Mouse (Mus musculus) bone marrow macrophage, adult 2 months (primary cell): ENCODE results near the gene Fblim1. TPM values are rescaled to one million over a fixed set of nuclear protein-coding genes. Genes with fewer than 3 reads are reported as not detected.

Source experiments
- H3K27ac ChIP-seq: 2 replicates; pipeline ENCODE4 v1.5.1; 2012; ENCODE audit warnings: low read depth, low read length; ENCODE audit not compliant: insufficient read depth
- H3K4me1 ChIP-seq: 2 replicates; pipeline ENCODE4 v1.6.1; 2012; ENCODE audit warnings: low read length; ENCODE audit not compliant: control insufficient read depth, insufficient read depth
- H3K4me3 ChIP-seq: 2 replicates; pipeline ENCODE4 v1.5.1; 2012; ENCODE audit warnings: mild to moderate bottlenecking, low read length, moderate library complexity; ENCODE audit not compliant: insufficient read depth
- CTCF ChIP-seq: IDR thresholded peaks from 2 replicates; pipeline ENCODE4 v1.5.1; 2012; ENCODE audit warnings: low read depth, mild to moderate bottlenecking, low read length, moderate library complexity
- POLR2A ChIP-seq: IDR thresholded peaks from 2 replicates; pipeline ENCODE4 v1.6.1; 2012; ENCODE audit warnings: mild to moderate bottlenecking, low read depth, low read length, borderline replicate concordance
- polyA plus RNA-seq: library from polyadenylated mRNA; stranded (reverse); fragments of >200 nt; gene quantifications from 2 replicates; pipeline ENCODE4 v1.2.4, GENCODE M21; 2012; ENCODE audit not compliant: missing spikeins, insufficient read depth, insufficient read length

The Fblim1 gene
- polyA plus RNA-seq, 1 experiment: 65.0 TPM

DNA sequence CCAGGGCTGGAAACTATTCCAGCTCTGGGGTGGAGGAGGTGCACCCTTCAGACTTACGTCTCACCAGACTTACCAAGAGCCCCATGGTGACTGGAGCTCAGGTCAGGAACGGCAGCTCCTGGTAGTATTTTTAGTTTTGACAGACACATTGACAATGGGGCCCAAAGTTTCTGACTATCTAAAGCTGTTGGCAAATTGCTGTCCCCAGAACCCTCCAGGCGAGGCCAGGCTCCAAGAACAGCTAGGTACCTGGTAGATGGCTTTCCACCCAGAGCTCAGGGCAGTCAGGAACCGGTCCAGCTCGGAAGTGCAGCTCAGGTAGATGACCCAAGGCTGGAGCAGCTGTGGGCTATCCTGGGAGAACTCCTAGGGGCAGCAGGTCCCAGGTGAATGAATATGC, 21.6 kb upstream of the Fblim1 start:
- no peak overlapping the region for H3K4me3 ChIP-seq
- no peak overlapping the region for H3K27ac ChIP-seq
- TF ChIP-seq CTCF (no peak), POLR2A (no peak)
- peaks cover 20% of the 10 kb centered on the region for H3K4me1 ChIP-seq

DNA sequence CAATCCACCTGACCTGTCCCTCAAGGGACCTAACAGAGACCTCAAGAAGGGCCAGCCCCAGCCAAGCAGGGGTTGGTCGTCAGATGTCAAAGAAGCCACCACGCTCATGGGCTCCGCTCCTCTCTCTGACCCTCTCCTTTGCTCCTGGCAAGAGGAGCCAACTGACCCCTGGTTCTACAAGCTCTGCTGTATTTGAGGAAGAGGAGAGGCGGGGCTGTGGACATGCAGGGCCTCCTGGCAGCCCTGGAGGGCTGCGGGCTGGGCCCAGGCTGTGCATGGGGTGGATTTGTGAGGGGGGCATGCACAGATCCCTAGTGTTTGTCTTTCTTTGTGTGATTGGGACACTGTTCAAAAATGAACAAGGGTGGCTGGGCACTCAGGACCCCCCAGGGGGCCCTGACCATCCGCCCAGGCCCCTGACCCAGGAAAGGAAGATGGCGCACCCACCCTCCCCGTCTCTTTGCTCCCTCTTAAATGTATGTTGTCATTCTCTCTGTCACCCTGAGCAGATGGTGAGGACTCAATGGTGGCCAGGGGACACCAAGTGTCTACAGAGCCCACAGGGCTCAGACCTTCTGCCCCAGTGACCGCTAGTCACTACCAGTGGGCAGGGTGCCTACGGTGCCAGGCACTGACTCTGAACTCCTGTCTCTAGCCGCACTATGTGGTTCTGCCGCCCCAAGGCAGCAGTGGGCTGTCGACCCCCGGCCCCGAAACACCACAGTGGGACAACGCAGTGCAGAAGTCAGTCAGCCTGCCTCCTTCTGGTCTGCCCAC, 20.1 kb upstream of the Fblim1 start:
- TF ChIP-seq CTCF: no peak
- no peak for TF ChIP-seq POLR2A
- Histone ChIP-seq H3K4me3 (no peak overlapping the region), H3K27ac (no peak overlapping the region), H3K4me1 (peaks cover 24% of the 10 kb centered on the region)

DNA sequence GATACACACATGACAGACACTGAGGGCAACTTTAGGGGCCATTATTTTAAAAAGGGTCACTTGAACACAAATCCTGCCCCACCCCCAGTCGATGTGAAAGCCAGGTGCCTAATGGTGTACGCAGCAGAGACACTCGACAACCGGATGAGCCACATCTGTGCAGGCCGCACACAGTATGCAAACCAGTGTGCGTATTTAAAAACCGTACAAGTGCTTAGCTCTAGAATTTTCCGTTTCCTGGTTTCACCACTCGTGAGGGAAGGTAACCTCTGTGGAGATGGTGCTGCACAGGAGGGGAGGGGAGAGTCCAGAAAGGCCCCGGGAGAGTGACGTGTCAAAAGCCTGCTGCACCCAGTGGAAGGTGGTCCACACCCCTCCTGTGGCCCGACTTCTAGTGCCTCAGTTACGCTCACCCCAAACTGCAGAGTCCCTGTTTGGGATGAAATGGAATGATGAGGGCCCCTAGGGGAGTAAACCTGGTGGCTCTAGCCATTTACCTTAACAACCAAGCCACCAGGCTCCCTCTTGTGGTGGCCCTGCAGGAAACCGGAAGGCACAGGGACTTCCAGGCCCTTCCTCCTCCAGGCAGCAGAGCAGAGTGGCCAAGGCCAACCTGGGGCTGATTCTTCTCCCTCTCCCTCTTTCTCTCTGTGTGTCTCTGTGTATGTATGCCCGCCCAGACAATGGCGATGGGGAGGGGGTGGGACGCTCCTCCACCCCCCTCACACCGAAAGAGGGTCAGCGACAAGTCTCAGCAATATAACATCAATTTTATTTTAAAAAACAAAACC, 19.3 kb upstream of the Fblim1 start:
- Histone ChIP-seq H3K4me1 (peaks cover 24% of the 10 kb centered on the region), H3K27ac (no peak overlapping the region), H3K4me3 (no peak overlapping the region)
- TF ChIP-seq POLR2A (no peak), CTCF (peak; percentile 48)

DNA sequence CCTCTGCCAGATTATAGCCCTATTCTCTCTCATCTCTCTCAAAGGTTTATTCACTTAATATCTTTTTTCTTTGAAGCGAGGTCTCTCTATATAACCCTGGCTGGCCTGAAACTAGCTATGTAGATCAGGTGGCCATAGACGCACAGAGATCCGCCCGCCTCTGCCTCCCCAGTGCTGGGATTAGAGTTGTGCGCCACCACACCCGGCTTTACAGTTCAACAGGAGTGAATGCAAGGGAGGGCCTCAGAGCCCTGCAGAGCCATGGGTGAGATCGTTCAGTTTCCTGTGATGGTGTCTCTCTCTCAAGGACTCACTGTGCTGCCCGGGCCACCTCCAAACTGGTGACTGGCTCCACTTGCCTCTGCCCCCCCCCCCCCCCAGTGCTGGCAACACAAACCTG, 18.2 kb upstream of the Fblim1 start:
- no peak overlapping the region for H3K27ac ChIP-seq
- H3K4me3 ChIP-seq: no peak overlapping the region
- no peak for TF ChIP-seq CTCF
- no peak for TF ChIP-seq POLR2A
- H3K4me1 ChIP-seq: peaks cover 29% of the 10 kb centered on the region

DNA sequence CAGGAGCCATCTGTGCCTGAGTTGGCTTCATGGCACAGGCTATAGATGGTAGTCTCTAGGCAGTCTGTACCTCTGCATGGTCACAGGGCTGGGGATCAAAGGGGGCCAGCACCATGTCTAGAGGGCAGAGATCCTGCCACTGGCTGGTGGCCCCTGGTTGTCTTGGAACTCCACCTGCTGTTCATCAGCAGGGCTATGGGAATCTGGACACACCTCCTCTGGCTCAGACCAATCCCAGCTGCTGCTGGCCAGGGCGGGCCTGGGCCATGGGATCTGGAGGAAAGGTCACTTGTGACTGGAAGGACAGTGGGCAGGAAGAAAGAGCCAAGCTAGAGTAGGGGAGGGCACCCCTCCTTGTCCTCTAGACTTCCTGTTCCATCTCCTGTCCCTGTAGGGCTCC, 17.8 kb upstream of the Fblim1 start, which contains the start of gene Slc25a34:
TSS of gene Slc25a34 (minus strand) at position 156 of the 400 bp plus-strand sequence.
- Histone ChIP-seq H3K27ac (no peak within 1 kb of the TSS), H3K4me3 (no peak within 1 kb of the TSS), H3K4me1 (peaks cover 33% of the 10 kb centered on the region)
- no peak for TF ChIP-seq POLR2A
- TF ChIP-seq CTCF: no peak

DNA sequence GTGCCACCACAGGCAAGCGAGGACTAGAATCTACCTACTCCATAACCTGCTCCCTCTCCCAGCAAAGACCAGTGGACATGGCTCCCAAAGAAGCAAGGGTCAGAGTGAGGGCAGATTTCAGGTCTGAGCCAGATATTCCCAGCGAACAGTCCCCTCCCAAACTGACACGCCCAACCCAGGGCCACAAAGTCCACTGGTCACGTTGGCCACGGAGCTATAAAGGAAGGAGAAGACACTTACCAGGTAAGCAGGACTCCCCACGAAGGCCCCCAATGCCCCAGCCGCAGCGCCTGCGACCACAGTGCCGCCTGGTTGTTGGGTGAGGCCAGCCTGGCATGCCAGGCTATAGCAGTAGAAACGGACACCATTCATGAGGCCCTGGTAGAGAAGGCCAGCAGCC, 17.1 kb upstream of the Fblim1 start:
- Histone ChIP-seq H3K4me1 (peaks cover 36% of the 10 kb centered on the region), H3K27ac (no peak overlapping the region), H3K4me3 (no peak overlapping the region)
- TF ChIP-seq CTCF (no peak), POLR2A (no peak)

DNA sequence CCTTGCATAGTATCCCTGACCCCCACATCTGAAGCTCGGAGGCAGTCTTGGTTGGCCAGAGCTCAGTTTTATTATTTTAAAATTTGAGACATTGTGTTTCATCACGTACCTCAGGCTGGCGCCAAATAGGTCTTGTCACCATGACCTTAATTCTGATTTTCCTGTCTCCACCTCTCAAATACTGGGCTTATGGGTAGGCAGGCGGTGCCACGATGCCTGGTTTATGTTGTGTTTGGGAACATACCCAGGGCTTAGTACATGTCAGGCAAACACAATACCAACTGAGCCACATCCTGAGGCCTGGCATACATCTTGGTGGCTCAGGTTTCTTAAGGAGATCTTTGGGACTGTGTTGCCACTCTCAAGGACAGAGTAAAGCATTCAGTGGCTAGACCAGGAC, 16.7 kb upstream of the Fblim1 start:
- H3K4me1 ChIP-seq: peaks cover 36% of the 10 kb centered on the region
- TF ChIP-seq CTCF (no peak), POLR2A (no peak)
- H3K4me3 ChIP-seq: no peak overlapping the region
- no peak overlapping the region for H3K27ac ChIP-seq

DNA sequence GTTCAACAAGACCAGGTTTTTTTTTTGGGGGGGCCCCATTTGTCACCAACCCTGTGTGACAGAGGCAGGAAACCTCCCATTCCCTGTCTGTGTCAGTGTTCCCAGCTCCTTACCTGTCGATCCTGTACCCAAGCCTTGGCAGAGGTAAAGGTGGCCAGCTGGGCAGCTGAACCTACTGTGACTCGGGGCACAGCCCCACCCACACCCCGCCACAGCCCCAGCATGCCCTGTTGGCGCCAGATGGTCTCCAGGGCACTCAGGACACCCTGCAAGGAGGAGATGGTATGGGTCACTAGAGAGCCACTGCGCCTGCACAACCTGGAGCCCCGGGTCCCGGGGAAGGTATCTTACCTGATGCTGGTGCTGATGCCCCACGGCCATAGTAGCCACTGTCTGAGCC, 16.2 kb upstream of the Fblim1 start:
- no peak overlapping the region for H3K4me3 ChIP-seq
- H3K27ac ChIP-seq: no peak overlapping the region
- H3K4me1 ChIP-seq: peaks cover 36% of the 10 kb centered on the region
- TF ChIP-seq POLR2A (no peak), CTCF (no peak)

DNA sequence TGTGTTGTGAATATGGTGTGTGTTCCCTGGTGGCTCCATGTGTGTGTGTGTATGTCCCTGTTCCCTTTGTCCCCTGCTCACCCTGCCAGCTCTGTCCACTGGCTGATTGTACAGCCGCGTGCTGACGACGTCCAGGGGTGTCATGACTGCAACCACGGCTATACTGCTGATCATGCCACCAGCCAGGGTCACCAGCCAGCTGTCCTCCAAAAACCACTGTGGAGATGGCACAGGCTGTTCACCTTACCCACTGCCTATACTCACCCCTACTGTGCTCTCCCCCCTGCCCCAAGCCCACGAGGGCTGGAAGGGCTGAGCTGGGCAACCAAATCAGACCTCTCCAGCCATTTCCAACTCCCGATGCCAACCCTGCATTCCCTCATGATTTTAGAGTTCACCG, 15.4 kb upstream of the Fblim1 start:
- TF ChIP-seq POLR2A (no peak), CTCF (no peak)
- H3K4me1 ChIP-seq: peaks cover 36% of the 10 kb centered on the region
- no peak overlapping the region for H3K4me3 ChIP-seq
- H3K27ac ChIP-seq: no peak overlapping the region

DNA sequence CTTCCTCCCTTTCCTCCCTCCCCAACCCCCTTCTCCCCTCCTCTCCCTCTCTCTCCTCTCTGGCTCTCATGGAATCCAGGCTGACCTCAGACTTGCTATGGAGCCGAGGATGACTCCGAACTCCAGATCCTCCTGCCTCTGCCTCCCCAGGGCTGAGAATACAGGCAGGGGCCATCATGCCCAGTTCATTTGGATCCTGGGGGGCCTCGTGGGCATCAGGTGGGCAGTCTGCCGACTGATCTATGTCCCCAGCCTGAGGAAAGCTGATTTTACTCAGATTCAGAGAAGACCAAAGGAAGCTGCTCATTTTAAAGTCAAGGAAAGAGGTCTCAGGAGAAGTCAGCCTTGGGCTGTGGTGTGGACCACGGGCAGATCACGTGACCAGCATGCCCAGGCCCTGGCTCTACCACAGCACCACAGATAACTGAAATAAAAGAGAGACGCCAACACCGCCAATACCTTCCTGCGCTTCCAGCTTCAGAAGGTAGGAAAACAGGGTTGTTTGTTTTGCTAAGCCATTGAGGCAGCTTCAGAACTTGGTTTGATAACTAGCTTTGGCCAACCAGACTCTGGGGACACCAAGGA, 13.5 kb upstream of the Fblim1 start:
- no peak overlapping the region for H3K4me3 ChIP-seq
- H3K4me1 ChIP-seq: peaks cover 29% of the 10 kb centered on the region
- no peak overlapping the region for H3K27ac ChIP-seq
- TF ChIP-seq POLR2A: no peak
- TF ChIP-seq CTCF: no peak
